Mouse (Mus musculus) thymus, adult 18-20 months (tissue): ENCODE results near the gene Cd320.
"Not testable (repeated sequence)": the region's sequence is repeated elsewhere in the genome, so short reads cannot be mapped to it uniquely, and the experiment has no call there.

Source experiments
- DNase-seq, 2 experiments: peaks; one replicate each; pipeline ENCODE4 v3.0.0; 2022; ENCODE audit warnings: mixed read lengths in 2 of 2

Cd320 gene

DNA sequence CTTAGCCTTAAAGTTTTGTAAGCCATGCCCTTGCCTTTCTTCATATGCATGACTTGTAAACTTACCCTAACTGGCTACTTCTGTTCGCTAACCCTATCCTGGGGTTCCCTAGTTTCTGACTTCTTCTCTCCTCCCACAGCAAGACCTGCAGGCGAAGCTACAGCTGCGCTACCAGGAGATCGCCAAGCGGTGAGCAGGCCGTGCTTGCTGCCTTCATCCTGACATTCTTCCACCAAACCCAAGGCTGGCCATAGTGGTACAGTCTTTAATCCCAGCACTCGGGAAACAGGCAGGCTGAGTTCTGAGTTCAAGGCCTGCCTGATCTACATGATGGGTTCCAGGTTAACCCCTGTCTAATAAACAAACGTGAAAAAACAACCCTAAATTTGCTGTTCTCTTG lies 17.4 kb upstream of the Cd320 start:
- DNase-seq, result no peak

DNA sequence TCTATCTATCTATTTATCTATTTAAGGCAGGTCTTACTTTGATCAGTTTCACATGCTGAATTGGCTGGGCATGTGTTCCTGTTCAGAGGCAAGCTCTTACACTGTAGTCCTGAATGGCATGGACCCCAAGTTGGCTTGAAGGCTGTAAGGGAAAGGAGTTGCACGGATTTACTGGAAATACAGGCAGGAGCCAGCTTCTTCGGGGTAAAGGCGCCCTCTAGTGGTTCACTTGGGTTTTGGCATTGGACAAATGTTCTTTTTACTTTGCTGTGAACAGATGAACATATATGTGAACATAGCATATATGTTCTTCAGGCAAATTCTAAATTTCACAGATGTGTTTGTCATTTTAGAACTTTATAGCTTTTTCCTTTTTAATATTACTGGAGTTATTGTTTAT lies 16.0 kb upstream of the Cd320 start:
- peak in 1 of 2 experiments; percentile 39 for DNase-seq

DNA sequence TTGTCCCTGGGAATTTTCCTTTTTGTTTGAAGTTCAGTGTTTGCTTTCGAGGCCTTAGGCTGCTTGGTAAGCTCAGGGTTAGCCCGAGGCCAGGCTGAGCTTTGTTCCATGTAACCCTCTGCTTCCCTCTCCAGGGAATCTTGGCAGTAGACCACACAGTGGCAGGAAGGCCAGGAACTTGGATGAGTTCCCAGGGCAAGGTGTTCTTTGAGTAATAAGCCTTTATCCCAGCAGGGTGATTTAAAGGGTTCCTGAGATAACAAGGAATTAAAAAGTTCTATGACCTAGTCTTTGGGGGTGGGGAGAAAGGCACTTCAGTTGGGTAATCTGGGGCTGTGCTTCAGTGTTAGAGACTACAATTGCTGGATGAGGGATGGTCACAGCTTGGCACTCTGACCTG lies 14.0 kb upstream of the Cd320 start:
- no peak for DNase-seq

DNA sequence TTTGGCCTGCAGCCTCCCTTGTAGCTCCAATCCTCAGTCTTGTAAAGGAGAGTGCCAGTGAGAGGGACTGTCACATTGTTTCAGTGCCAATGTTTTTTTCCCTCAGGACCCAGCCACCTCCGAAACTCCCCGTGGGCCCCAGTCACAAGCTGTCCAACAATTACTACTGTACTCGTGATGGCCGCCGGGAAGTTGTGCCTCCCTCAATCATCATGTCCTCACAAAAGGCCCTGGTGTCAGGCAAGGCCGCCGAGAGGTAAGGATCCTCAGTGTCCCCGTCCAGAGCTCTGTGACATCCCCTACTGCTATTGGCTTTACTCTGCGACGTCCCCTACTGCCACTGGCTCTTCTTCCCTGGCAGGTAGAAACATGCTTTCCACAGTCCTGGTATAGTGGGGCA lies 13.3 kb upstream of the Cd320 start:
- DNase-seq, result no peak

DNA sequence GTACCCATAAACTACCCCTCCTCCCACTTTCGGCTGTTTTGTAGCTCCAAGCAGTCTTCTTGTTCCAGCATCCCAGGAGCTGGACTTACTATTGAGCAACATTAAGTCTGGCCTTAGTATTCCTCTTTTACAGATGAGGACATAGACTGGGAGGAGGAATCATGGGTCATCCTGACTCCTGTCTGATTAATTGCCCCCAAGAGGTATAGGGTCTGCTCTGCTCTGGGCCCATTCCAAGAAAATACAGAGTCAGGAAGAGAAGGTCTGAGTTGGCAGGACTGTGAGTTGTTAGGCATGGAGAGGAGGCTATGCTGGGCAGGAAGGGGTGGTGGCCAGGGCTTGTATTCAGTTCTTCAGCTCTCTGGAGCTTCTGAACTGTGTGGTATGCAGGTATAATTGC lies 1.3 kb downstream of the Cd320 start:
- no peak for DNase-seq

DNA sequence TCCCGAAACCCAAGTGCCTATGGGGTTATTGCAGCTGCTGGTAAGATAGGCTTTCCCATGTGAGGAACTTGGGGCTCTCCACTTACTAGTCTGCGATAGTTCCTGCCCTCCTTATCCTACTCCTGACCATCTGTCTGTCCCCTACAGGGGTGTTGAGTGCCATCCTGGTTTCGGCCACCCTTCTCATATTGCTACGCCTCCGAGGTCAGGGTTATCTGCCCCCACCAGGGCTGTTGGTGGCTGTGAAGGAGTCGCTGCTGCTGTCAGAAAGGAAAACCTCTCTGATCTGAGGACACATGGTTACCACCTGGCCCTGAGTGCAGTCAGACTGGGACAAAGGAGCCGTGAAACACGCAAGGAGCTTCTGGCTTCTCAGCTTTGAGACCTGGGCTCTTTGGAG lies 5.2 kb downstream of the Cd320 start:
- DNase-seq, result no peak

DNA sequence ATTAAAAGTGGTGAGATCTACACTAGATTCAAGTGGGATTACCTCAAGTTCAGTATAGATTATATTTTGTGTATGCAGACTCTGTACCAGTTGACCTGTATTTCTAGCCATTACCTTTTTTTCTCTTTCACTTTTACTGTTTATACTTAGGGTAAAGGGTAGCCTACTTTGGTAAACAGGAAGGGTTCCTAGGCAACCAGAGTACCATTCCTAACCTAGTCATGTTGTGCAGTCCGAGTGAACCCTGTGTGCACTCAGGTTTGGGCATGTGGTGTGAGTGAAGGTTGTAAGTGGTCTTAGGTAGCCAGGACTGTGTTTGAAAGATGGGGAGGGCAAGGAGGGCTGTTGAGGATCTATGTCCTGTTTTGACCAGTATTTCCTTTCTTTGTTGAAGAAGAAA lies 8.4 kb downstream of the Cd320 start:
- no peak for DNase-seq

DNA sequence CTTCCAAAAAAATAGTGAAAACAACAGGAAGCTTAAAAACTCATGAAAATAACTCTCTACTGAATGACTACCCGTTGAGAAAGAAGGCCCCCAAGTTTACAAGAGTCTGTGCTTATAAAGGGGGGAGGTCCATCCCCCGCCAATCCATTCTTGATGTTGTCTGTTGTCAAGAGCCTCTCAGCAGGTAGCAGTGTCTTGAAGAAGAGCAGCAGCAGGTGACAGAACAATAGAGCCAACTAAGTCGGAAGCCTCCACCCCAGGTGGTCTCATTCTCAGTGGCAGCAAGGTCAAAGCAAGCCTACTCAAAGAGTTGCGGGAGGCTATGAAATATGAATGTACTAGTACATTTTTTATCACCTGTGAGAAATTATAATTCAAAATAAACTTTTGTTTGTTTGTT lies 14.9 kb downstream of the Cd320 start:
- DNase-seq, result no peak

DNA sequence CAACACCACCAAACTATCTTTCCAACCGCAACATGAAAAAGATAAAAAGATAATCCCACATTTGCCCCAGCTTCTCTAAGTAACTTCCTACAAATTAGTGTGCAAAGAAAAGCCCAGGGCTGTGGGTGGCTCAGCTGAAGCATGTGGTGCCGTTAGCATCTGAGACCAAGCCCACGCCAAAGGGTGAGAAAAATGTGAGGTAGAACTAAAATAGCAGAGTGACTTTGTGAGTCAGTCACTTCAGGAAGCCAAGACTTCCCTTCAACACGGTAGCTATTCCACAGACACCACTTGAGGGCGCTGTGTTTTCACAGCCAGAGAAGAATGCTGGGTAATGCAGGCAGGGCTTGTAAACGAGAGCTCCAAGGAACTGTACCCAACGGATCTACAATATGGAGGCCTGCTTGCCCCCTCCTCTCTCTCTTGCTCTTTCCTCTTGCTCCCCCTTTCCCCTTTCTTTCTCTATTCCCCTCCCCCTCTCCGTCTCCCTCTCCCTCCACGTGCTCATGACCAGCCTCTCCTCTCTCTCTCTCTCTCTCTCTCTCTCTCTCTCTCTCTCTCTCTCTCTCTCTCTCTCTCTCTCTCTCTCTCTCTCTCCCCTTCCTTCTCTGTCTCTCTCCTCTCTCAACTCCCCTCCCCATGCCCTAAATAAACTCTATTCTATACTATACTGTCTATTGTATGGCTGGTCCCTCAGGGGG lies 22.6 kb downstream of the Cd320 start:
- peak; percentile 30 to 53 for DNase-seq

DNA sequence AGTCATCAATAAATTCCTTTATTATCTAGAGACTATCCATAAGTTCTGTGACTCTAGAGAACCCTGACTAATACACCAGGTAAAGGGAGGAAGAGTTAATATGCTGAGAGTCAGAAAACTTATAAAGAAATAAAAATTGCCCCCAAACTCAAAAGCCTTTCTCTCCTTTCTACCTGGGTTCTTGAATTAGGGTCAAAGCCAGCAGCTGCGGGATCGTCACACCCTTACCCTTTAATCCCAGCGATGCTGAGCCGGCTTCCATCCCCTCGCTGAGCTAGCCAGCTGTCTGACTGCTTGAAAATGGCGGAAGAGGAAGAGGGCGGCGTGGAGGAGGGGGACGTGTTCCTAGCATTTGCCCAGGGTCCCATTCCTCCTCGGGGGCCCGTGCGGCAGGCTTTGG lies 30.6 kb downstream of the Cd320 start, which contains the start of gene Gm7029:
Gene Gm7029, plus strand, starts transcription at position 301 of the 400 bp plus-strand sequence.
- DNase-seq, result not testable (repeated sequence)

DNA sequence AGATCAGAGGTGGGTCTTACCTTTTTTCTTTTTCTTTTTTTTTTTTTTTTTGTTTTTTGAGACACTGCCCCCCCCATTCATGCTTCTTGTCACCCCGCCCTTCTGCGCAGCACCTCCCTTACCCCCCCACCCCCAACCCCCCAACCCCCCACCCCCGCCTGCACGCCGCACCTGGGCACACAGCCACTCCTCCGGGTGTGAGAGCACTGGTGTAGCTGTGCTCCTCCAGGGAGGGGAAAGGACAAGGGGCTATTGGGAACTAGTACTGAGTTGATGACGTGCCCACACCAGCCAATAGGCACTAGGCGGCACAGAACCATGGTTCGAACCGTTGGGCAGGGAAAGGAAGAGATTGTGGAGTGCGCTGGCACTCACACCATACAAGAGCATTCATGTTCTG lies 31.5 kb downstream of the Cd320 start:
- DNase-seq, result peak in 1 of 2 experiments; percentile 25

DNA sequence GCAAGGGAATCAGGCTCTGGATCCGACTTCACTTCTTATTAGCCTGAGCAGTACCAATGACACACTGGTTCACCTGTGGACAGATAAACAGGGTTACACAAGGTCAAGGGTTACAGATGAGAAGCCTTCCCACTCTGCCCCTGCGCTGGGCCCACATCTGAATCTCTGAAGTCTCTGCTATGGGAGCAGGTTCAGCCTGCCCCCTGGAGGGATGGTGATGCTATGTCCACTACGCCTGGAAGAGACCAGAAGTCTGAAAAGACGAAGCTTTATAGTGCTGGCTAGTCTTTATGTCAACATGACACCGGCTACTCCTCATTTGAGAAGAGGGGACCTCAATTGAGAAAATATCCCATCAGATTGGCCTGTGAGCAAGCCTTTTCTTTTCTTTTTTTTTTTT lies 32.9 kb downstream of the Cd320 start:
- DNase-seq, result not testable (repeated sequence)

DNA sequence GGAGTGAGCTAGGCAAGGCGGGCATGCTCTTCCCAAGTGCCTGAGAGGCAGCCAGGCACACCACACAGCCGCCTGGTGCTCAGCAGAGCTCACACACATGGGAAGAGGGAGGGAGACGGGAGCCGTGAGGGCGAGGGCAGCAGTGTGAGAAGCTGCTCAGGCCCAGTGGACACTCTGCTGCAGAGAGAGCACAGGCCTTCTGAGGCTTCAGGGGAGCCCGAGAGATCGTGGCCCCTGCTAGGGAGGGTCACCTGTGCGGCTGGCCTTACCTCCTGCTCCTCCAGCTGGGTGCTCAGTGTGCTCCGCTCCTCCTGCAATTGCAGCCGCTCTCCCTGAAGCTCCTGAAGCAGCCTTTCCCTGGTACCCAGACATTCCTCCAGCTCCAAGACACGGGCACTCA lies 41.4 kb downstream of the Cd320 start:
- not testable (repeated sequence) for DNase-seq

DNA sequence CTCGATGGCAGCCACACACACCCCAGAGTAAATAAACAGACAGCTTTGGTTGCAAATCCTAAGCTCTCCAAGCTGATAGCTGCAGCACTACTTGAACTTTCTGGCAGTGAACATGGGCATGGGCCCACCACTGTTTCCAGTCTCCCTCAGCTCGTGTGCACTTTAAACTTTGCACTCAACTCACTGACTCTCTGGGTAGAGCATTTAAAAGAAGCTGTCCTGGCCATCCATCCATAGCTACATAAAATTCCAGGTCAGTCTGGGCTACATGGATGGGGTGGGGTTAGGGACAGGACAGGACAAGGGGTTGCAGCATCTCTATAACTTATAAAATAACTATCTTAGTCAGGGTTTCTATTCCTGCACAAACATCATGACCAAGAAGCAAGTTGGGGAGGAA lies 44.9 kb downstream of the Cd320 start:
- not testable (repeated sequence) for DNase-seq

DNA sequence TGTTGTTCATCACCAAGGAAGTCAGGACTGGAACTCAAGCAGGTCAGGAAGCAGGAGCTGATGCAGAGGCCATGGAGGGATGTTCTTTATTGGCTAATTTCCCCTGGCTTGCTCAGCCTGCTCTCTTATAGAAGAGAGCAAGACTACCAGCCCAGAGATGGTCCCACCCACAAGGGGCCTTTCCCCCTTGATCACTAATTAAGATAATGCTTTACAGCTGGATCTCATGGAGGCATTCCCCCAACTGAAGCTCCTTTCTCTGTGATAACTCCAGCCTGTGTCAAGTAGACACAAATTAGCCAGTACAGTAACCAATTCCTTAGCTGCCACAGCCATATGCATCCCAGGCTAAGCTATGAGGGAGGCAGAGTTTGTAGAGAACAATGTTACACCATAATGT lies 45.3 kb downstream of the Cd320 start:
- DNase-seq, result not testable (repeated sequence)

DNA sequence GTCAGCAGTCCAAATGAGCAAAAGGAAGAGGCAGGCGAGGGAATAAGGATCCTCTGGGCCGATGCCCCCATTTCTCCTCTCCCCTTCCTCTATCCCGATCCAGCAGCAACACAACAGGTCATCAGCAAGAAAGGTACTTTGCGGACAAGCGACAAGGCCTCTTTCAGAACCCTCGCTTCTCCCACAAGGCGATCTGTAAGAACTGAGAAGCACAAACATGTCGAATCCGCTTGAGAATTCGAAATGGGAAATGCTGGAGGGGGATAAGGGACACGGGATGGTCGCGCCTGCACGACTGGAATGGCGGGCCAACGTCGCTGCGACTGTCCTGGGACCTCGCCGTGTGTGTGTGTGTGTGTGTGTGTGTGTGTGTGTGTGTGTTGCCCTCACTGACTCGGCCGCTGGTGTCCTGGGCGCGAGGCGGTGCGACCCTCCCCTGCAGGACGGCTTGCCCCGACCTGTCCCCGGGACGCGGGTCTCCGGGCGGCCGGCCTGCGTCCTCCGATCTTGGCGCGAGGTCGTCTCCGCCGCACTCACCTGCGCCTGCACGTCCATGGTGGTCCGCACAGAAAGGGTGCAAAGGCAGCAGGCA lies 47.1 kb downstream of the Cd320 start:
- DNase-seq, result not testable (repeated sequence)

DNA sequence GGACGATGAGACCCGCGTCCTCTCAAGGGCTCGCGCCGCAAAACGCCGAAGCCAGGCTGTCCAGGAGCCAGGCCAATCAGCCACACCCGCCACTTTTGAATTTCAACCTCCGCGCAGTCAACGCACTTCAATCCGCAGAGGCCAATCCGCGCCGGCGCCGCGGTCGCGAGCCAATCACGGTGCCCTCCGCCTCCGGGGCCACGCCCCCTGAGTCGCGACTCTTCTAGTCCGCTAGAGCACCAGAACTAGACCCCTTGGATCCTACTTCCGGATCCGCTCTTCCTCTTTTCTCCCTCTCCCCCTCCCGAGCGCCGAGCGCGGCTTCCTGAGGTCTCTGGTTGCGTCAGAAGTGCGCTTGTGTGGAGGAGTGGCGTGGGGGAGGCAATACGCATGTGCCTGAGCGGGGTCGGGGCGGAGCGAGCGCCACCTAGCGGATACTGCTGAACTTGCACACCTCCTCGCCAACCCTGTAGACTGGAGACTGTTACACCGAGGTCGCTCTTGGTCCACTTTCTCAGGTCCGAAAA lies 47.7 kb downstream of the Cd320 start, which contains the start of gene Kifc1:
Gene Kifc1, minus strand, starts transcription at position 129 of the 527 bp plus-strand sequence.
- DNase-seq, result peak; percentile 99 to 100

DNA sequence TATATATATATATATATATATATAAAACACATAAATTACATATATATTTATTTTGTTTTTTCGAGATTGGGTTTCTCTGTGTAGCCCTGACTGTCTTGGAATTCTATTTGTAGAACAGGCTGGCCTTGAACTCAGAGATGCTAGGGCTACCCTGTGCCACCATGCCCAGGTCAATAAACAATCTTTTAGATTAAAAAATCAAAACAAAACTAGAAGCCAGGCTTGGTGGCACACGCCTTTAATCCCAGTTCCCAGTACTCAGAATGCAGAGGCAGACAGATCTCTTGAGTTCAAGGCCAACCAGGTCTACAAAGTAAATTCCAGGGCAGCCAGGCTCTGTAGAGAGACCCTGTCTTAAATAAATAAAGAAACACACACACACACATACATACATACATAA lies 48.5 kb downstream of the Cd320 start:
- DNase-seq, result no peak

DNA sequence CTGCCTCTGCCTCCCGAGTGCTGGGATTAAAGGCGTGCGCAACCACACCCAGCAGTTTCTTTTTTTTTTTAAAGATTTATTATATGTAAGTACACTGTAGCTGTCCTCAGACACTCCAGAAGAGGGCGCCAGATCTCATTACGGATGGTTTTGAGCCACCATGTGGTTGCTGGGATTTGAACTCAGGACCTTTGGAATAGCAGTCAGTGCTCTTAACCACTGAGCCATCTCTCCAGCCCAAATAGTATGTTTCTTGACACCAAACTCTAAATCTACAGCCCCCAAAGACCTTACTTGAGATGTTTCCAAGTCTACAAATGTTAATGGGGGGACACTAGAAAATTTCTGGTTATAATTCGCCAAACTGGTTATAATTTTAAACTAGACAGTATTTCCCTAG lies 49.0 kb downstream of the Cd320 start:
- DNase-seq, result not testable (repeated sequence)

DNA sequence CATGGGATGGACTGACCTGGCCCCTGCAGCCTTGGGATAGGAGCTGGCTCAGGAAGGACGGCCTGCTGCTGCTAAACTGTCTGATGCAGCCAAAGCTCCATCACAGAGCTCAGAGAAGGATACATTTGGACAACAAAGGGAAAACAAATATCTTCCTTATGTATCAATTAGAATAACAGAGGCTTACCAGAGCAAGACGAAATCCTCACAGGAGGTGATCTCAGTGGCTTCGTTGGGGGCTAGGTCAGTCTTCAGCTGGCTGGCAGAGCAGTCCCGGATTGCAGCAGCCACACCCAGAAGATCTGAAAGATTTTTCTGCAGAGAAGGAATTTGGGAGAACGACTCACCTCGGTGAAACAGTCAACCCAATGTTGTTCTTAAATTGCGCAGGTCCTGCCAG lies 49.5 kb downstream of the Cd320 start:
- no peak for DNase-seq

DNA sequence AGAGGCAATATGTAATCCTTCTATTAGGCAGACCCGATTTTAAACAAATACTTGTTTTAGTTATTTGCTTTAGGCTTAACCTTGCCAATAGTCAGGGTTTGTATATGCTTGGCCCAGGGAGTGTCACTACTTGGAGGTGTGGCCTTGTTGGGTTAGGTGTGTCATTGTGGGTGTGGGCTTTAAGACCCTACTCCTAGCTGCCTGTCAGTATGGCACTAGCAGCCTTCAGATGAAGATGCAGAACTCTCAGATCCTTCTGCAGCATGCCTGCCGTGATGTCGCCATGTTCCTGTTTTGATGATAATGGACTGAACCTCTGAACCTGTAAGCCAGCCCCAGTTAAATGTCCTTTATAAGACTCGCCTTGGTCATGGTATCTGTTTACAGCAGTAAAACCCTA lies 50.1 kb downstream of the Cd320 start:
- not testable (repeated sequence) for DNase-seq

DNA sequence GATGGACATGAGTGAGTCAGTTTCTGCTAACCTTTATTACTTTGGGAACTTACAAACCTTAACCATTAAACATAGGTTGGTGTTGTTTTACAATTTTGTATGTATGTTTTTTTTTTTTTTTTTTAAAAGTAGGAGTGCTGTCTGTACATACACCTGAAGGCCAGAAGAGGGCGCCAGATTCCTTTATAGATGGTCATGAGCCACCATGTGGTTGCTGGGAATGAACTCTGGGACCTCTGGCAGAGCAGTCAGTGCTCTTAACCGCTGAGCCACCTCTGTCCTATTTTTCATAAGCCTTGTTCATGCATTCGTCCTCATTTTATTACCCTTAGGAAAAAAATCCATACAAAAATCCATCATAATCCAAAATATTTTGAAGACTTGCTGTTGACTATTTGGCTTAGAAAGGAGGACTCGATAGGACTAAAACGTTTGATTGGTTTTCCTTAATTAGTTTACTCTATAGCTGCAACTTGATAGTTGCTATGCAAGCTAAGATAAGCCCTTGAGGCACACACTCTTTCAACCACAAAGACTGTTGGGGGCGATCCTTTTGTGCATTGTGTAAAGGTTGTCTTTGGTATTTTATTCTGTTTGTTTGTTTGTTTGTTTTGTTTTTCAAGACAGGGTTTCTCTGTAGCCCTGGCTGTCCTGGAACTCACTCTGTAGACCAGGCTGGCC lies 54.4 kb downstream of the Cd320 start:
- no peak for DNase-seq

DNA sequence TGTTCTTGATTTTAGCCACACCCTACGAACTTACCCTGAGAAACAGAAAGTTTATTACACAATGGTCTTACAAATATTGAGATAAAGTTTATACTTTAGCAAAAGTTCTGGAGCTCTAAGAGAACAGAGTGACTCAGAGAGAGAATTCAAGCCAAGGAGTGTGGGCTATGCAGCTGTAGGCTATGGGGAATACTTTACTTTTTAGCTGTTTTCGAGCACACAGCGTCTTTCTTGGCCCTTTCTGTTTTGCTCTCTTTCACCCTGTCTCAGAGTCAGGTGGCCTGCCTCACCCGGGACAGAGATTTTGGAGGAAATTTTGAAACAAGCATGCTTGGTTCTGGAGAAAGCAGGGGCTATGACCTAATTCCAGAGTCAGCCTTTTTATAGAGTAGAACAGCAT lies 55.3 kb downstream of the Cd320 start:
- DNase-seq, result not testable (repeated sequence)
